Mouse (Mus musculus) gastrocnemius, adult 18-20 months (tissue): ENCODE measurements around the gene Aarsd1. TPM values are rescaled to one million over a fixed set of nuclear protein-coding genes. Genes with fewer than 3 reads are reported as not detected.
"Not testable (repeated sequence)": the region's sequence is repeated elsewhere in the genome, so short reads cannot be mapped to it uniquely, and the experiment has no call there.

Source experiments
- DNase-seq: peaks from one replicate; pipeline ENCODE4 v3.0.0; 2021; ENCODE audit warnings: low spot score
- microRNA-seq: library from miRNA; unstranded; fragments of <30 nt; microRNA quantifications from one replicate; pipeline ENCODE4 v1.2.0, GENCODE M21; 2021
- total RNA-seq, 2 experiments: library from RNA; stranded (reverse); gene quantifications; 2 replicates each; pipeline ENCODE4 v1.2.3; 2021

Aarsd1 gene
- total RNA-seq, 2 experiments from 2014 or later: 22.8 to 25.7 TPM

- DNase-seq: no peak
These were observed 38.5 kb downstream of the Aarsd1 start for GRCm38 (mm10) chr11:101378926-101379325.

DNA sequence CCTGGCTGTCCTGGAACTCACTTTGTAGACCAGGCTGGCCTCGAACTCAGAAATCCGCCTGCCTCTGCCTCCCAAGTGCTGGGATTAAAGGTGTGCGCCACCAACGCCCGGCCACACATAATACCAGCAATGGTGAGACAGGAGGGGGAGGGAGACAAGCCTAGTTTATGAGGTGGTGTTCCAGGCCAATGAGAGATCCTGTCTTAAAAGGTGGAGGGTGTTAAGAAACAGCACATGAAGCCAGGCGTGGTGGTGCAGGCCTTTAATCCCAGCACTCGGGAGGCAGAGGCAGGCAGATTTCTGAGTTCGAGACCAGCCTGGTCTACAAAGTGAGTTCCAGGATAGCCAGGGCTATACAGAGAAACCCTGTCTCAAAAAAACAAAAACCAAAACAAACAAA is 39.2 kb downstream of the Aarsd1 start:
- DNase-seq: not testable (repeated sequence)

DNA sequence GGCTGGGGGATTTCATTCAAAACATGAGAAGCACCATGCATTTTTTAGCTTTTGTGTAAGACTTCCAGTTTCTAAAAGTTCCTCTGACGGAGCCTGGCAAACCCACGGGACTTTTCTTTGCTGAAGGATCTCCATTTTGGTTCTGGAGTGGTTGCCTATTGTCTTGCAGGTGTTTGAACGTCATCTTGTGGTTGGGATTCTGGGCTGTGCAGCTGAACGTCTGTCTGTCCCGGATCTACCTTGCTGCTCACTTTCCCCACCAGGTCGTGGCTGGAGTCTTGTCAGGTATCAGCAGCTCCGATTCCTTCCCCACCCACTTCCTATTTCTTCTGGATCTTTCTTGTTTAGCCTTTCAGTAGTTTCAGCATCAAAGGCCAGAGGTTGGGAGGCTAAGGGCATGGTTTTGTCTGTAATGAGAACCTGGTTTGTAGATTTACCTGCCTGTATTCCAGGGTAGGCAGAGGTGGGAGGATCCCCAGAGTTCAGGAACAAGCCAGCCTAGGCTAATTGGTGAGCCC is 42.9 kb downstream of the Aarsd1 start:
- no peak for DNase-seq

- DNase-seq: no peak
These were observed 47.3 kb downstream of the Aarsd1 start for GRCm38 (mm10) chr11:101370141-101370540.

DNA sequence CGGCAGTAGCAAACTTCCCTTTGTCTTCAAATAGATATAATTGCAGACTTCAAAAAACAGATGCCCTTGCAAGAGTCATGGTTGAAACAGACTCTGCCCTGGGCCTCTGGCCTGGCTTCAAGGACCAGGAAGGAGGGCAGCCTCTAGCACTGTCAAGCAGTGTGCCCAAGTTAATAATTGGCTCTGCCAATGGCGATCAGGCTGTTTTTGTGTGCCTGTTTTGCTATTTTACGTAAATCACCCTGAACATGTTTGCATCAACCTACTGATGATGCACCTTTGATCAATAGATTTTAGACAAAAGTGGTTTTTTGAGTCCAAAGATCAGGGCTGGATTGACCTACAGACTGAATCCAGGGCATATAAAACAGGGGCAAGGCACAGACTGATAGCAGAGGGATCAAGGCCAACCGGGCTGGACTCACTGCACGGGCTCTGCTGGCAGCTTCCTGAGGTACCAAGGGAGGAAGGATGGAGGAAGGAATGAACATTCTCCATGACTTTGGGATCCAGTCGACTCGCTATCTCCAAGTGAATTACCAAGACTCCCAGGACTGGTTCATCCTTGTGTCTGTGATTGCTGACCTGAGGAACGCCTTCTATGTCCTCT is 50.0 kb downstream of the Aarsd1 start, which contains the start of gene G6pc:
Gene G6pc (plus strand): TSS at position 236 of the 610 bp plus-strand sequence.
- DNase-seq: no peak

DNA sequence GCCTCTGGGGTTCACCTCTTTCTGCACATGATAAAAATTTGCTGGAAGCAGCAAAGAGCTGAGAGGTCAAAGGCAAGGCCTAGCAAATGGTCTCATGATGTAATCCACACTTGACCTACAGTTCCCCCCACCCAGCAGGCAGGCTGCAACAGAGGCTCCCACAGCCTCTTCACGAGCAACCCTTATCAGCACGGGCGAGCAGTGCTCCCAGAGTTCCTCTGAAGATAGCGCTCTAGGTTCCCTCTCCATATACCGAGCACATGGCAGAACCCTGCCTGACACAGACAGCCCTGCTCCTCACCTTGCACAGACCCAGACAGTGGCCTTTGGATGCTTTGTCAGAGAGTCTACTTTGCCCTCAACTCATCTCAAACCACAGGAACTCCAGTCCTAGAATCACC is 52.9 kb downstream of the Aarsd1 start:
- DNase-seq: no peak

- no peak for DNase-seq
These were observed 56.7 kb downstream of the Aarsd1 start for GRCm38 (mm10) chr11:101360651-101361113.

DNA sequence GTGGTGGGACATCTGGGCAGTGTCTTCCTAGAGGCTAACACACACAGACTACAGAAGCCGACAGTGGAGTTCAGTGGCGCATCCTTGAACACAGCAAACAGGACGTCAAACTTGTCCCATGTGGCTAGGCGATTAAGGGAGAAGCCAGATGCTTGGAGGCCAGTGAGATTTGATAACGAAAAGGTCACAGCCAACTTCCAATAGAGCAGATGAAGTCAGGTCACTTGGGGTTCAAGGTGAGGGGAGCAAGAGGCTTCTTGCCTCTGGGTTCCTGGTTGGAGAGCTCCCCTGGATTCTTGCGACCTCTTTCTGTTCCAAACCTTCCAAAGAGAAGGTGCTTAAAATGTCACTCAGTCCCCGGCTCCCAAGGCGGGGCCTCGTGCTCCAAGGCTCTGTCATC is 57.6 kb downstream of the Aarsd1 start:
- no peak for DNase-seq

- DNase-seq: no peak
These were observed 59.8 kb downstream of the Aarsd1 start for GRCm38 (mm10) chr11:101357505-101358182.

Small RNAs within 50 kb of the gene (microRNA-seq; reads per million reads assigned to microRNA genes)
- gene Mir6929: 8.5 reads per million, percentile 21 among the genes with 10 or more reads in this experiment

Other genes starting within 250 kb of the Aarsd1 start
- 1 to 10 TPM in 1 of 2 experiments, under 1 TPM in 1; 0.82 to 1.2 TPM for gene Cntnap1, start 247.1 kb downstream of the Aarsd1 start, total RNA-seq
- 10 to 100 TPM; 19.4 to 24.2 TPM for gene Plekhh3, start 246.3 kb downstream of the Aarsd1 start, total RNA-seq
- not detected for gene Ccr10, start 242.2 kb downstream of the Aarsd1 start, total RNA-seq
- gene Ezh1, start 191.2 kb downstream of the Aarsd1 start, total RNA-seq: 10 to 100 TPM; 25.3 to 26.3 TPM
- gene Ramp2, start 171.6 kb downstream of the Aarsd1 start, total RNA-seq: 10 to 100 TPM; 30.1 to 31.0 TPM
- gene Vps25, start 163.9 kb downstream of the Aarsd1 start, total RNA-seq: 10 to 100 TPM; 46.1 to 46.8 TPM
- under 1 TPM; 0.23 to 0.26 TPM for gene Wnk4, start 157.0 kb downstream of the Aarsd1 start, total RNA-seq
- gene Cntd1, start 138.6 kb downstream of the Aarsd1 start, total RNA-seq: under 1 TPM; 0.31 to 0.37 TPM
- gene Coa3, start 138.5 kb downstream of the Aarsd1 start, total RNA-seq: 10 to 100 TPM; 71.2 to 81.6 TPM
- gene Becn1, start 115.3 kb downstream of the Aarsd1 start, total RNA-seq: 10 to 100 TPM; 85.6 to 95.6 TPM
- gene Psme3, start 101.4 kb downstream of the Aarsd1 start, total RNA-seq: 10 to 100 TPM; 66.4 to 81.3 TPM
- gene Aoc2, start 92.6 kb downstream of the Aarsd1 start, total RNA-seq: 1 to 10 TPM; 1.0 to 1.1 TPM
- gene Aoc3, start 87.0 kb downstream of the Aarsd1 start, total RNA-seq: 1 to 10 TPM; 5.3 to 9.6 TPM
- not detected for gene G6pc, start 50.1 kb downstream of the Aarsd1 start, total RNA-seq
- gene Gm27029, start 7.2 kb upstream of the Aarsd1 start, total RNA-seq: 1 to 10 TPM; 5.5 to 6.8 TPM
- gene Rundc1, start 7.5 kb upstream of the Aarsd1 start, total RNA-seq: 1 to 10 TPM; 7.5 to 7.7 TPM
- 10 to 100 TPM; 74.3 to 82.6 TPM for gene Ptges3l, start 7.7 kb upstream of the Aarsd1 start, total RNA-seq
- gene Rpl27, start 24.7 kb upstream of the Aarsd1 start, total RNA-seq: 10 to 100 TPM; 33.9 to 45.4 TPM
- 1 to 10 TPM; 8.6 to 8.7 TPM for gene Ifi35, start 30.8 kb upstream of the Aarsd1 start, total RNA-seq
- 1 to 10 TPM; 2.5 to 4.2 TPM for gene Rnd2, start 47.4 kb upstream of the Aarsd1 start, total RNA-seq
- 10 to 100 TPM; 10.8 to 16.1 TPM for gene Vat1, start 48.6 kb upstream of the Aarsd1 start, total RNA-seq
- gene Brca1, start 134.3 kb upstream of the Aarsd1 start, total RNA-seq: under 1 TPM in 1 of 2 experiments, not detected in 1; 0.34 TPM
- 10 to 100 TPM; 63.0 to 66.2 TPM for gene Nbr1, start 134.5 kb upstream of the Aarsd1 start, total RNA-seq
- gene Tmem106a, start 164.6 kb upstream of the Aarsd1 start, total RNA-seq: 1 to 10 TPM; 1.5 to 2.4 TPM
- not detected for gene Gm11634, start 181.6 kb upstream of the Aarsd1 start, total RNA-seq
- 10 to 100 TPM; 30.1 to 31.5 TPM for gene Rdm1, start 209.6 kb upstream of the Aarsd1 start, total RNA-seq
- gene Arl4d, start 247.9 kb upstream of the Aarsd1 start, total RNA-seq: 10 to 100 TPM in 1 of 2 experiments, 1 to 10 TPM in 1; 6.1 to 23.4 TPM